Mouse (Mus musculus): ENCODE measurements around the gene Tspan7. TPM values are rescaled to one million over a fixed set of nuclear protein-coding genes. Genes with fewer than 3 reads are reported as not detected.

Tspan7 gene
- 0.35 TPM for total RNA-seq (2023)

GRCm38 (mm10) chrX:10484872-10485569 is at the start of gene Tspan7:
TSS of gene Tspan7 (plus strand) at chrX:10485158.

Other genes with a start within 250 kb of the Tspan7 start
- not detected for gene Otc, start 232.9 kb upstream of the Tspan7 start, total RNA-seq (2023)
- 16.0 TPM for gene Mid1ip1, start 229.9 kb downstream of the Tspan7 start, total RNA-seq (2023)

Measured in CD4-positive naive resting alpha-beta T cell, adult 57 days (primary cell).